8 mouse cellular contexts compared by ENCODE assay signal in genomic region chr5:97126005-97126404, GRCm38 (mm10). TPM values are rescaled to one million over a fixed set of nuclear protein-coding genes. Genes with fewer than 3 reads are reported as not detected.
A peak's percentile ranks its signal among the peaks of the same experiment; 100 is the strongest.
DNase-seq lines count a peak whose midpoint lies in the region; ATAC-seq and TF ChIP-seq lines count a peak whose summit lies in the region.

No protein-coding gene starts in this region.

- no peak overlapping the region for H3K4me3 ChIP-seq in liver, embryonic 12.5 days
- no peak overlapping the region for H3K4me3 ChIP-seq in hindbrain, postnatal 0 days (ENCODE audit: low read length)
- no peak overlapping the region for H3K4me3 ChIP-seq in lung, embryonic 14.5 days (ENCODE audit: low read depth, low read length)
- no peak overlapping the region for H3K4me3 ChIP-seq in neural tube, embryonic 15.5 days (replicated peaks)

- TF ChIP-seq CTCF in hindbrain, postnatal 0 days (IDR thresholded peaks at IDR 0.05; ENCODE audit: low read depth) = peak; percentile 91
- TF ChIP-seq CTCF in lung, embryonic 14.5 days (IDR thresholded peaks at IDR 0.05; ENCODE audit: low read depth) = peak; percentile 83

- 17% methylated on average over 4 of the region's 4 CpGs for WGBS in liver, embryonic 12.5 days (ENCODE audit: insufficient replicate concordance)
- WGBS in hindbrain, postnatal 0 days = 16% methylated on average over 4 of the region's 4 CpGs
- 13% methylated on average over 4 of the region's 4 CpGs for WGBS in lung, embryonic 14.5 days
- 19% methylated on average over 4 of the region's 4 CpGs for WGBS in neural tube, embryonic 15.5 days

- no peak overlapping the region for H3K9ac ChIP-seq in liver, embryonic 12.5 days
- no peak overlapping the region for H3K9ac ChIP-seq in hindbrain, postnatal 0 days (replicated peaks; ENCODE audit: low read length)
- H3K9ac ChIP-seq in lung, embryonic 14.5 days = no peak overlapping the region
- no peak overlapping the region for H3K9ac ChIP-seq in neural tube, embryonic 15.5 days (replicated peaks)

- ATAC-seq in liver, embryonic 12.5 days = no peak
- peak; percentile 81 for ATAC-seq in hindbrain, postnatal 0 days
- peak; percentile 74 for ATAC-seq in lung, embryonic 14.5 days (ENCODE audit: insufficient read depth)
- peak; percentile 76 for ATAC-seq in neural tube, embryonic 15.5 days (ENCODE audit: low FRiP score)

- H3K27ac ChIP-seq in liver, embryonic 12.5 days = no peak overlapping the region
- H3K27ac ChIP-seq in hindbrain, postnatal 0 days = no peak overlapping the region
- H3K27ac ChIP-seq in lung, embryonic 14.5 days (ENCODE audit: low read depth) = no peak overlapping the region
- H3K27ac ChIP-seq in neural tube, embryonic 15.5 days (replicated peaks) = no peak overlapping the region

- peak; percentile 22 for DNase-seq in liver
- peak; percentile 24 for DNase-seq in WW6 (ENCODE audit: low read depth, low spot score)
- DNase-seq in embryo, embryonic 10.5 days (ENCODE audit: low spot score) = peak; percentile 84
- peak; percentile 80 for DNase-seq in hindbrain, postnatal 0 days (ENCODE audit: low spot score)
- peak; percentile 82 for DNase-seq in lung, embryonic 14.5 days
- no peak for DNase-seq in urinary bladder, adult 2 months (ENCODE audit: low spot score)

- no peaks in the 10 kb centered on the region for H3K4me1 ChIP-seq in liver, embryonic 12.5 days
- H3K4me1 ChIP-seq in hindbrain, postnatal 0 days (ENCODE audit: insufficient read depth, low read length) = no peaks in the 10 kb centered on the region
- no peaks in the 10 kb centered on the region for H3K4me1 ChIP-seq in lung, embryonic 14.5 days (ENCODE audit: insufficient read depth)
- H3K4me1 ChIP-seq in neural tube, embryonic 15.5 days = 0 out of 2 replicates have a peak, but pooled peaks cover 3% of the 10 kb centered on the region

- no peak overlapping the region for H3K4me2 ChIP-seq in liver, embryonic 12.5 days
- H3K4me2 ChIP-seq in hindbrain, postnatal 0 days (ENCODE audit: low read depth, low read length) = no peak overlapping the region
- no peak overlapping the region for H3K4me2 ChIP-seq in lung, embryonic 14.5 days
- no peak overlapping the region for H3K4me2 ChIP-seq in neural tube, embryonic 15.5 days

- no peaks in the 10 kb centered on the region for H3K27me3 ChIP-seq in liver, embryonic 12.5 days (replicated peaks)
- no peaks in the 10 kb centered on the region for H3K27me3 ChIP-seq in hindbrain, postnatal 0 days (ENCODE audit: insufficient read depth, low read length)
- no peaks in the 10 kb centered on the region for H3K27me3 ChIP-seq in lung, embryonic 14.5 days (ENCODE audit: insufficient read depth, low read length)
- H3K27me3 ChIP-seq in neural tube, embryonic 15.5 days (replicated peaks) = peaks cover 14% of the 10 kb centered on the region

- no peaks in the 10 kb centered on the region for H3K36me3 ChIP-seq in liver, embryonic 12.5 days
- H3K36me3 ChIP-seq in hindbrain, postnatal 0 days (ENCODE audit: insufficient read depth, low read length) = no peaks in the 10 kb centered on the region
- H3K36me3 ChIP-seq in lung, embryonic 14.5 days (ENCODE audit: insufficient read depth) = no peaks in the 10 kb centered on the region
- H3K36me3 ChIP-seq in neural tube, embryonic 15.5 days = no peaks in the 10 kb centered on the region

- H3K9me3 ChIP-seq in liver, embryonic 12.5 days (replicated peaks) = no peaks in the 10 kb centered on the region
- H3K9me3 ChIP-seq in hindbrain, postnatal 0 days (ENCODE audit: low read length) = no peaks in the 10 kb centered on the region
- H3K9me3 ChIP-seq in lung, embryonic 14.5 days (ENCODE audit: low read depth, low read length) = no peaks in the 10 kb centered on the region
- no peaks in the 10 kb centered on the region for H3K9me3 ChIP-seq in neural tube, embryonic 15.5 days (replicated peaks)

RNA-seq across cellular contexts. Expression of gene Paqr3, which starts 14.6 kb away (rescaled TPM):
- 1.3 and 1.8 TPM in 2 replicates for polyA plus RNA-seq in liver, embryonic 12.5 days (2016; fragmentation: Nextera tagmentation; extraction: Ambion mirVana)
- total RNA-seq in hindbrain, postnatal 0 days (2014; rRNA removed) = 44.7 and 45.3 TPM in 2 replicates
- 9.8 and 11.6 TPM in 2 replicates for polyA plus RNA-seq in hindbrain, postnatal 0 days (2015; fragmentation: Nextera tagmentation; extraction: Ambion mirVana)
- polyA plus RNA-seq in lung, embryonic 14.5 days (2014; fragmentation: Nextera tagmentation; extraction: Ambion mirVana) = 3.4 and 4.6 TPM in 2 replicates
- polyA plus RNA-seq in neural tube, embryonic 15.5 days (2015; fragmentation: Nextera tagmentation; extraction: Ambion mirVana) = 15.7 and 17.6 TPM in 2 replicates
- 11.0 and 14.3 TPM in 2 replicates for polyA plus RNA-seq in urinary bladder, adult 2 months (2012; rRNA removed)
